Mouse (Mus musculus) ES-E14 (cell line): ENCODE results near the gene Aifm3.

Experiments used
- CHD2 ChIP-seq: IDR thresholded peaks from 2 replicates; pipeline ENCODE4 v1.6.1; 2014; ENCODE audit warnings: mild to moderate bottlenecking, low read depth, low read length, inconsistent platforms
- HCFC1 ChIP-seq: IDR thresholded peaks from 2 replicates; pipeline ENCODE4 v1.6.1; 2012; ENCODE audit warnings: low read length, inconsistent platforms, borderline replicate concordance; ENCODE audit not compliant: insufficient read depth
- MAFK ChIP-seq: IDR thresholded peaks from 2 replicates; pipeline ENCODE4 v1.6.1; 2014; ENCODE audit warnings: mild to moderate bottlenecking, low read depth, low read length, inconsistent platforms; ENCODE audit not compliant: insufficient read depth
- ZC3H11A ChIP-seq: IDR thresholded peaks from 2 replicates; pipeline ENCODE4 v1.6.1; 2012; ENCODE audit warnings: low read depth, mild to moderate bottlenecking, inconsistent platforms, low read length, borderline replicate concordance
- ZNF384 ChIP-seq: IDR thresholded peaks from 2 replicates; pipeline ENCODE4 v1.6.1; 2012; ENCODE audit warnings: low read depth, low read length, inconsistent platforms

- TF ChIP-seq CHD2 (no peak), MAFK (no peak), ZC3H11A (no peak), ZNF384 (no peak), HCFC1 (no peak)
Measured at GRCm38 (mm10) chr16:17481465-17481864, 7.9 kb upstream of the Aifm3 start.
